Mouse (Mus musculus): ENCODE results near the gene Repin1. TPM values are rescaled to one million over a fixed set of nuclear protein-coding genes. Genes with fewer than 3 reads are reported as not detected.

Gene Repin1
- polyA plus RNA-seq, 1 experiment from 2014 or later, result 47.0 TPM

Other genes with a start within 250 kb of the Repin1 start
- 28.0 and 30.3 TPM in 2 replicates for gene Krba1, start 198.3 kb upstream of the Repin1 start, polyA plus RNA-seq (2014; fragmentation: Nextera tagmentation; extraction: Ambion mirVana)
- 31.1 and 38.8 TPM in 2 replicates for gene Zfp467, start 148.1 kb upstream of the Repin1 start, polyA plus RNA-seq (2014; fragmentation: Nextera tagmentation; extraction: Ambion mirVana)
- 0.39 and 0.49 TPM in 2 replicates for gene Sspo, start 145.7 kb upstream of the Repin1 start, polyA plus RNA-seq (2014; fragmentation: Nextera tagmentation; extraction: Ambion mirVana)
- 190 and 241 TPM in 2 replicates for gene Atp6v0e2, start 56.3 kb upstream of the Repin1 start, polyA plus RNA-seq (2014; fragmentation: Nextera tagmentation; extraction: Ambion mirVana)
- 11.0 and 20.1 TPM in 2 replicates for gene Lrrc61, start 39.1 kb upstream of the Repin1 start, polyA plus RNA-seq (2014; fragmentation: Nextera tagmentation; extraction: Ambion mirVana)
- 1.5 and 3.6 TPM in 2 replicates for gene Rarres2, start 21.1 kb upstream of the Repin1 start, polyA plus RNA-seq (2014; fragmentation: Nextera tagmentation; extraction: Ambion mirVana)
- not detected in 2 replicates for gene Gm45021, start 4.3 kb upstream of the Repin1 start, polyA plus RNA-seq (2014; fragmentation: Nextera tagmentation; extraction: Ambion mirVana)
- gene Gm44965, start 58 bp downstream of the Repin1 start, polyA plus RNA-seq (2014; fragmentation: Nextera tagmentation; extraction: Ambion mirVana), result 0.94 TPM in 1 of 2 replicates, not detected in the other
- 14.6 and 17.5 TPM in 2 replicates for gene Zfp775, start 8.2 kb downstream of the Repin1 start, polyA plus RNA-seq (2014; fragmentation: Nextera tagmentation; extraction: Ambion mirVana)
- 14.2 and 17.8 TPM in 2 replicates for gene AI854703, start 32.9 kb downstream of the Repin1 start, polyA plus RNA-seq (2014; fragmentation: Nextera tagmentation; extraction: Ambion mirVana)
- 0.17 and 0.32 TPM in 2 replicates for gene Gimap8, start 53.4 kb downstream of the Repin1 start, polyA plus RNA-seq (2014; fragmentation: Nextera tagmentation; extraction: Ambion mirVana)
- gene Gimap9, start 82.2 kb downstream of the Repin1 start, polyA plus RNA-seq (2014; fragmentation: Nextera tagmentation; extraction: Ambion mirVana), result 0.98 and 2.1 TPM in 2 replicates
- 0.63 and 1.4 TPM in 2 replicates for gene Gimap4, start 90.7 kb downstream of the Repin1 start, polyA plus RNA-seq (2014; fragmentation: Nextera tagmentation; extraction: Ambion mirVana)
- 3.9 and 8.0 TPM in 2 replicates for gene Gimap6, start 114.3 kb downstream of the Repin1 start, polyA plus RNA-seq (2014; fragmentation: Nextera tagmentation; extraction: Ambion mirVana)
- 1.00 TPM in 1 of 2 replicates, not detected in the other for gene Gm28053, start 124.7 kb downstream of the Repin1 start, polyA plus RNA-seq (2014; fragmentation: Nextera tagmentation; extraction: Ambion mirVana)
- not detected in 2 replicates for gene Gimap7, start 124.7 kb downstream of the Repin1 start, polyA plus RNA-seq (2014; fragmentation: Nextera tagmentation; extraction: Ambion mirVana)
- 2.8 and 5.2 TPM in 2 replicates for gene Gimap1, start 145.2 kb downstream of the Repin1 start, polyA plus RNA-seq (2014; fragmentation: Nextera tagmentation; extraction: Ambion mirVana)
- 0.71 and 0.78 TPM in 2 replicates for gene Gimap5, start 152.3 kb downstream of the Repin1 start, polyA plus RNA-seq (2014; fragmentation: Nextera tagmentation; extraction: Ambion mirVana)
- not detected in 2 replicates for gene Gimap3, start 177.0 kb downstream of the Repin1 start, polyA plus RNA-seq (2014; fragmentation: Nextera tagmentation; extraction: Ambion mirVana)
- gene Tmem176a, start 247.0 kb downstream of the Repin1 start, polyA plus RNA-seq (2014; fragmentation: Nextera tagmentation; extraction: Ambion mirVana), result 11.1 and 17.2 TPM in 2 replicates
- gene Tmem176b, start 247.6 kb downstream of the Repin1 start, polyA plus RNA-seq (2014; fragmentation: Nextera tagmentation; extraction: Ambion mirVana), result 89.8 and 96.7 TPM in 2 replicates